Mouse (Mus musculus) B cell, adult 2 months (primary cell): Measurements from ENCODE around the gene Actb.
"Not testable (repeated sequence)": the region's sequence is repeated elsewhere in the genome, so short reads cannot be mapped to it uniquely, and the experiment has no call there.

Experiments
- DNase-seq, 2 experiments: peaks; one replicate each; pipeline ENCODE4 v3.0.0; 2022

Actb gene

DNA sequence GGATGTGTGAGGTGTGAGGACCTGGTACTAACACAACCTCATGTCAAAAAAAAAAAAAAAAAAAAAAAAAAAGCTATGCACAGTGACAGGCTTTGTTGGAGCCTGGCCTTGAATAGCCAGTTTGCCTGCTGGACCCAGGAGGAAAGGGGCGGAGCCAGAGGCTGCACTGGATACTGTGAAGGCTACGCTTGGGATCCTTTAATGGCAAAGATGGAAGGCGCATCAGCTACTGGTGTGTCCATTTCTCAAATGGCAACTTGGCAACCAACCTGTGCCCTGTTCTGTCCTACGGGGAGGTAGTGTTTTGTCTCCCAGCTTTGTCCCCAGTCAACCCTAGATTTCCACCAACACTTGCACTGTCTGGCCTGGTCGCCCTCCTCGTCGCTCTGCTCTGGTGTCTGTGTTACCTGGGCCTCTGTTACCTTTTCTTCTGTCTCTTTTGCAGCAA lies 5.2 kb downstream of the Actb start:
- no peak for DNase-seq

GRCm38 (mm10) chr5:142900651-142901050 lies 5.9 kb downstream of the Actb start:
- DNase-seq, result no peak

DNA sequence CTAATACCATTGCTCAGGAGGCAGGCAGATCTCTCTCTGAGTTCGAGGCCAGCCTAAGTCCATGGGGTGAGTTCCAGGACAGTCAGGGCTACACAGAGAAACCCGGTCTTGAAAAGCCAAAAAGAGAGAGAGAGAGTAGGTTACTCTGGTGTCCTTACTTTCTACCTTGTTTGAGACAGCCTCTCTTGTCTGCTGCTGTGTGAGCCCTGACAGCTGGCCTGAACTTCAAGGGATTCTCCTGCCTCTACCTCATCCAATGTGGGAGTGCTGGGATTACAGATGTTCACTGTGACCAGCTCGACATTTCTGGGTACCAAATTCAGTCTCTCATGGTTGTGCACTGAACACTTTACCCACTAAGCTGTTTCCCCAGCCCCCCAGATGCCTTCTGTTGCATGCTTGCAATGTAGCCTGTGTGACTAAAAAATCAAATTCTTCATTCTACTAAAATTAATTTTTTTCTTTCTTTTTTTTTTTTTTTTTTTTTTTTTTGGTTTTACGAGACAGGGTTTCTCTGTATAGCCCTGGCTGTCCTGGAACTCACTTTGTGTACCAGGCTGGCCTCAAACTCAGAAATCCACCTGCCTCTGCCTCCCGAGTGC lies 6.5 kb downstream of the Actb start:
- no peak for DNase-seq

- peak; percentile 50 to 51 for DNase-seq
These were observed 7.4 kb downstream of the Actb start for GRCm38 (mm10) chr5:142899057-142899601.

DNA sequence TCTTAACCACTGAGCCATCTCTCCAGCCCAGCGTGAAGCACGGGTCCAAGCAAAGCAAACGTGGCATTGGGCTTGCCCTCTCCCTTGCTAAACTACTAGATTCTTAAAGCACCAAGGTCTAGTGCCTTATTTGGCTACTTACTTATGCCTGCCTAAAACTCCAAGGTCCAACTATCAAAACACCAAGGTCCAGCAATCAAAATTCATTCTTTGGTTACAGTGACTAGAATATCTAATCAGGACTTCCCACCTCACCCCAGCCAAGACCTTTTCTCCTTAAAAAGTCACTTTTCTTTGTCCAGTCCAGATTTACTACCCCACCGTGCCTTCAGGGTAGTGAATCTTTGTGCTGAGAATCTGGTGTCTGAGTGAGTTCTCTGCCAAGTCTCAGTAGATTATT lies 8.2 kb downstream of the Actb start:
- DNase-seq, result no peak

GRCm38 (mm10) chr5:142897568-142898248 lies 8.8 kb downstream of the Actb start:
- no peak for DNase-seq

DNA sequence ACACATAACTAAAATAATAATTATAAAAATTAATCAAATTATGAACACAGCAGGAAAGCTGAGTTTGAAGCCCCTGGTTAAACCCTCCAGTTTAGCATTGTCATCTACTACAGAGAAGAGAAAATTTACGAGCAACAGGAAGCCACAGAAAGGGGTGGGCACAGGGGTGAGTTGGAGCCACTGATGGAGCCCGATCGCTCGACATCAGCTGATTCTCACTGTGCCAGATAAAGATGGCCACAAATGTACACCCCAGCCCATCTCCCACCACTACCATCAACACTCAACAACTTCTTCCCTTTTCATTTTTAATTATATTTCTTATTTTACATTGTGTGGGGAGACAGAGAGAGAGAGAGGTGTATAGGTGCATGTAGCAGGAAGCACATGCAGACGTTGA lies 9.8 kb downstream of the Actb start:
- DNase-seq, result peak in 1 of 2 experiments; percentile 40

DNA sequence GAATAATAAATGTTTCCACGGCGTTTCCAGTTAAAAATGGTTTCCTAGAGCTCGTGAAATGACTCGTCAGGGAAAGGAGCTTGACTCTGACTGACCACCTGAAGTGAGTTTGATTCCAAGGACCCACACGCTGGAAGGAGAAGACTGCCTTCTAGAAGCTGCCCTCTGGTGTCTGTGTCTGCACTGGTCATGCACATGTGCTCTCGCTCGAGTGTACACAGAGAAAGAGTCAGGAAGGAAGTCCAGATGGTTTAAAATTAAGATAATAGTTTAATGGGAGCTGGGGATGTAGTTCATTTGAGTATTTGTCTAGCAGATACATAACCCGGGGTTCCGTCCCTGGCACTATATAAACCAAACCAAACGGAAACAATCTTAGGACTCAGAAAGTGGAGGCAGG lies 10.4 kb downstream of the Actb start:
- DNase-seq, result no peak

- DNase-seq, result peak; percentile 91
These were observed 11.5 kb downstream of the Actb start, which contains the start of gene Fbxl18 for GRCm38 (mm10) chr5:142894918-142895613. TSS of gene Fbxl18 (minus strand) at chr5:142895421.

DNA sequence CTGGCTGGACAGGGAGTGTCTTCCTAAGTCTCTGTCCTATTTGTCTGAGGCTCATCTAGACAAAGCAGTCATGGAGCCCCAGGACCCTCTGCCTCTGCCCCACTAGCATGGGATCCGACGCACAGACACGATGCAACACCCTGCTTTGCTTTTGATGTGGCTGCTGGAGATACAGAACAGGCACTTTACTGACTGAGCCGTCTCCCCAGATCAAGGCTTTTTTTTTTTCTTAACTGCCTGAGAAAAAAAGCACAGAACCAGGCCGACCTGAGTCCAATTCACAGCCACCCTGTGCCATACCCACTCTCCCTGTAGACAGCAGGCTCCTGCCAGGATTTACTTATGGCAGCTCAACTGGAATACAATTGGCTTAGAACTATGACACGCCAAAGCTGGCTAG lies 15.2 kb downstream of the Actb start:
- DNase-seq, result no peak

- DNase-seq, result not testable (repeated sequence)
These were observed 19.0 kb downstream of the Actb start for GRCm38 (mm10) chr5:142887533-142887932.

DNA sequence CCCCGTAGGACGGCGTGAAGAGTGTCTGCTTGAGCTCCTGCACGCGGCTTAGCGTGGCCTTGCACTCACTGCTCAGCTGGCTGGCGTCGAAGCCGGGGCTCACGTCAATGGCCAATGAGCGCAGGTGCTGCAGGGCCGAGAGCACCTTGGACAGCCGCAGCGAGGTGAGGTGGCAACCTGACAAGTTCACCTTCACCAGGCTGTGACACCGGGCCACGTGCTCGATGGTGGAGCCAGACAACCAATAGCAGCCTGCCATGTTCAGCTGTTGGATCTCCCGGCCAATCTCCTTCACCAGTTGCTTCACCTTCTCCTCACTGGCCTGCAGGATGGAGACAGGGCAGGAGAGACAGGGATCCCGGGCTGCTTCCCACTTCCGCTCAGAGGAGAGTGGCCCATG lies 19.8 kb downstream of the Actb start:
- DNase-seq, result no peak

- no peak for DNase-seq
These were observed 20.4 kb downstream of the Actb start for GRCm38 (mm10) chr5:142886181-142886580.

GRCm38 (mm10) chr5:142882471-142882870 lies 24.1 kb downstream of the Actb start:
- no peak for DNase-seq

- DNase-seq, result no peak
These were observed 24.6 kb downstream of the Actb start for GRCm38 (mm10) chr5:142881936-142882335.

DNA sequence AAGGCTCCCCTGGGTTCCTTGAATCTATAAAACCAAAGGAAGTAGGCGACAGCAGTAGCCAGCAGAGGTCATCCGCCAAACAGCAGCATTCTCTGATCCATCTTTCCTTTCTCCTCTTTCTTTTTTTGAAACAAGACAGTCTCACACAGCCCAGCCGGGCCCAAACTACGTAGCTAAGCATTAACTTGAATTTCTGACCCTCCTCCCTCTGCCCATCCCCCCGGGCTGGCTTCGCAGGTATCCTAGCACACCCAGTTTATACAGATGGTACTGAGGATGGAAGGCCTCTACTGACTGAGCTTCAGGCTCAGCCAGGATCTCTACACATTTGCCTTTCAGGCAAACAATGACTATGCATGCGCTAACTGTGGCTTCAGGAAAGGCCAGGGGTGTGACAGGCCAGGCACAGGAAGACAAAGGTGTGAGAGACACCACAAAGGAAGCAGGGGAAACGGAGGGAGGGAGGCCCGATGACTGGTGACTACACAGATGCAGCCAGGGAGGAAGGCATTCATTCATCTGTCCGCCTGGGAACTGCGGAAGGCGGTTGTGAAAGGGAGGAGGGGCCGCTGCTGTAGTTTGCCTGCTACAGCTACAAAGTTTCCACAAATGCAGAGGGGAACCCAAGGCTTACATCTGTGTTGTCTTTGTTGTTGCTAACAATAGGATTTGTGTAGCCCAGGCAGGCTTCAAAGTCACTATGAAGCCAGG lies 25.6 kb downstream of the Actb start:
- no peak for DNase-seq

GRCm38 (mm10) chr5:142880246-142880645 lies 26.3 kb downstream of the Actb start:
- no peak for DNase-seq

DNA sequence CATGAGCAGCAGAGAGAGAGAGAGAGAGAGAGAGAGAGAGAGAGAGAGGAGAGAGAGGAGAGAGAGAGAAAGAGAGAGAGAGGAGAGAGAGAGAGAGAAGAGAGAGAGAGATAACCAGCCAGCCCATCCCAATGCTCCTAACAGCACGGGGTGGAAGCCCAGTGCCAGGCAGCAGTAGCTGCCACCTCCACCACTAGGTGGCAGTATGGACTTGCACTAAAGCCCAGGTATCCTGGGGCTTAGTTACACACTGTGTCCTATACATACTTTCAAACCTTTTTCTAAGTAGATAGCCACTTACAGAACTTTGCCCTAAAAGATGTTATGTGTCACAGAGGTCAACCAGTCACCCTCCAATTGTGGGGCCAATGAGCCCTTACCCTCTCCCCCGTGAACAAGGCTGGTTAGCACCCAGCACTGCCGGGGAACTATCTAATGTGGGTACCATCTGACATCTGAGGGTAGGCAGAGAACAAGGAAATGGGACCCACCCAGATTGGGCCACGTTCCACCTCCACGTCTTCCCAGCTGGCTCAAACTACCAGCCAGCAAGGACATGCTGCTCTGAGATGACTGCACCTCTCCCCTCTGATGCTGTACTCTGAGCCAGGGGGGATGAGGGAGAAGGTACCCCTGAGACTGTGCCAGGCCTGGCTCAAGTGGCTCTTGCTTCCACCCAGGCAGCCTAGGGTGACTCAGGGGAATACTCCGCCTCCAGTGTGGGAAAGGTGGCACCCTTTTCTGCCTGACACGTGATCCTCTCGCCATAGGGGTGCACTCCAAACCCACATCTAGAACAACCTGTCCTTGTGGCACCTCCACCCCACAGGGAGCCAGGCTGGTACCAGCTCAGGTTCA lies 27.0 kb downstream of the Actb start:
- peak; percentile 87 for DNase-seq

DNA sequence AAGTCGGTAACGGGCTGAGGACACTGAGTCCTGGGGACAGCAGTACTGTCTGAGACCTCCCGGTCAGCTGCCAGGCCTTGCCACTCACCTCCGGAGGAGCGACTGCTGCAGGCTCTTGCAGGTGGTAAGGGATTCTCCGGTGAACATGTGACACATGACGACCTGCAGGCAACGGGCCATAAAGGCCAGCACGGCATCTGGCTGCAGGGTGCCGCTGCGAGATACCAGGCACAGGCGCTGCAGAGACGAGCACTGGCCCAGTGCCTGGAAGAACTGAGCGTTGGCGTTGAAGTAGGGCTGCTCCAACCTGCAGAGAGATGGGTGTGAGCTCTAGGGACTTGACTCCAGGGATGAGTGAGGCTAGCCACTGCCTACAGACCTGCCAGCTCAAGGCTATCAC lies 28.0 kb downstream of the Actb start:
- no peak for DNase-seq

GRCm38 (mm10) chr5:142877337-142878280 lies 28.9 kb downstream of the Actb start:
- DNase-seq, result peak; percentile 90 to 91

- no peak for DNase-seq
These were observed 29.7 kb downstream of the Actb start for GRCm38 (mm10) chr5:142876896-142877295.
